Mouse (Mus musculus) heart, adult 18-20 months (tissue): ENCODE measurements around the gene Wdr46. TPM values are rescaled to one million over a fixed set of nuclear protein-coding genes. Genes with fewer than 3 reads are reported as not detected.
A peak's percentile ranks its signal among the peaks of the same experiment; 100 is the strongest.
"Not testable (repeated sequence)": the region's sequence is repeated elsewhere in the genome, so short reads cannot be mapped to it uniquely, and the experiment has no call there.

Experiments
- DNase-seq, 2 experiments: peaks; one replicate each; pipeline ENCODE4 v3.0.0; 2021 to 2022; ENCODE audit warnings: mixed read lengths in 1 of 2
- long read RNA-seq, 2 experiments: library from polyadenylated mRNA; stranded (forward); transcript quantifications; one replicate each; pipeline ENCODE4 v2.0.0; 2021
- total RNA-seq, 2 experiments: library from RNA; stranded (reverse); gene quantifications; 2 replicates each; pipeline ENCODE4 v1.2.3; 2021

Wdr46 gene
- total RNA-seq: 10 to 100 TPM; 10.3 to 10.9 TPM
- long read RNA-seq, experiment 1, transcript Wdr46-201 (15 exons, 2,229 nt): major isoform, 9 of 16 reads
- long read RNA-seq, experiment 1, partial matches to known transcripts: 7 of 16 reads
- long read RNA-seq, experiment 1, other reads (novel, unspliced or antisense): 0 of 16 reads
- long read RNA-seq, experiment 2, partial matches to known transcripts: 3 of 7 reads
- long read RNA-seq, experiment 2, other reads (novel, unspliced or antisense): 0 of 7 reads

- peak; percentile 91 to 95 for DNase-seq
Measured at GRCm38 (mm10) chr17:33940206-33940805, at the start of gene Wdr46, which contains the start of gene Pfdn6. Wdr46 (plus strand) TSS chr17:33940660. Pfdn6 (minus strand) TSS chr17:33940343.

DNA sequence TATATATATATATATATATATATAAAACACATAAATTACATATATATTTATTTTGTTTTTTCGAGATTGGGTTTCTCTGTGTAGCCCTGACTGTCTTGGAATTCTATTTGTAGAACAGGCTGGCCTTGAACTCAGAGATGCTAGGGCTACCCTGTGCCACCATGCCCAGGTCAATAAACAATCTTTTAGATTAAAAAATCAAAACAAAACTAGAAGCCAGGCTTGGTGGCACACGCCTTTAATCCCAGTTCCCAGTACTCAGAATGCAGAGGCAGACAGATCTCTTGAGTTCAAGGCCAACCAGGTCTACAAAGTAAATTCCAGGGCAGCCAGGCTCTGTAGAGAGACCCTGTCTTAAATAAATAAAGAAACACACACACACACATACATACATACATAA, 49.1 kb upstream of the Wdr46 start:
- DNase-seq: no peak

DNA sequence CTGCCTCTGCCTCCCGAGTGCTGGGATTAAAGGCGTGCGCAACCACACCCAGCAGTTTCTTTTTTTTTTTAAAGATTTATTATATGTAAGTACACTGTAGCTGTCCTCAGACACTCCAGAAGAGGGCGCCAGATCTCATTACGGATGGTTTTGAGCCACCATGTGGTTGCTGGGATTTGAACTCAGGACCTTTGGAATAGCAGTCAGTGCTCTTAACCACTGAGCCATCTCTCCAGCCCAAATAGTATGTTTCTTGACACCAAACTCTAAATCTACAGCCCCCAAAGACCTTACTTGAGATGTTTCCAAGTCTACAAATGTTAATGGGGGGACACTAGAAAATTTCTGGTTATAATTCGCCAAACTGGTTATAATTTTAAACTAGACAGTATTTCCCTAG, 48.6 kb upstream of the Wdr46 start:
- not testable (repeated sequence) for DNase-seq

- no peak for DNase-seq
Measured at GRCm38 (mm10) chr17:33892429-33892828, 48.0 kb upstream of the Wdr46 start.

DNA sequence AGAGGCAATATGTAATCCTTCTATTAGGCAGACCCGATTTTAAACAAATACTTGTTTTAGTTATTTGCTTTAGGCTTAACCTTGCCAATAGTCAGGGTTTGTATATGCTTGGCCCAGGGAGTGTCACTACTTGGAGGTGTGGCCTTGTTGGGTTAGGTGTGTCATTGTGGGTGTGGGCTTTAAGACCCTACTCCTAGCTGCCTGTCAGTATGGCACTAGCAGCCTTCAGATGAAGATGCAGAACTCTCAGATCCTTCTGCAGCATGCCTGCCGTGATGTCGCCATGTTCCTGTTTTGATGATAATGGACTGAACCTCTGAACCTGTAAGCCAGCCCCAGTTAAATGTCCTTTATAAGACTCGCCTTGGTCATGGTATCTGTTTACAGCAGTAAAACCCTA, 47.4 kb upstream of the Wdr46 start:
- not testable (repeated sequence) for DNase-seq

GRCm38 (mm10) chr17:33897114-33897794, 43.2 kb upstream of the Wdr46 start:
- DNase-seq: peak in 1 of 2 experiments; percentile 63

DNA sequence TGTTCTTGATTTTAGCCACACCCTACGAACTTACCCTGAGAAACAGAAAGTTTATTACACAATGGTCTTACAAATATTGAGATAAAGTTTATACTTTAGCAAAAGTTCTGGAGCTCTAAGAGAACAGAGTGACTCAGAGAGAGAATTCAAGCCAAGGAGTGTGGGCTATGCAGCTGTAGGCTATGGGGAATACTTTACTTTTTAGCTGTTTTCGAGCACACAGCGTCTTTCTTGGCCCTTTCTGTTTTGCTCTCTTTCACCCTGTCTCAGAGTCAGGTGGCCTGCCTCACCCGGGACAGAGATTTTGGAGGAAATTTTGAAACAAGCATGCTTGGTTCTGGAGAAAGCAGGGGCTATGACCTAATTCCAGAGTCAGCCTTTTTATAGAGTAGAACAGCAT, 42.3 kb upstream of the Wdr46 start:
- DNase-seq: peak; percentile 17 to 62

DNA sequence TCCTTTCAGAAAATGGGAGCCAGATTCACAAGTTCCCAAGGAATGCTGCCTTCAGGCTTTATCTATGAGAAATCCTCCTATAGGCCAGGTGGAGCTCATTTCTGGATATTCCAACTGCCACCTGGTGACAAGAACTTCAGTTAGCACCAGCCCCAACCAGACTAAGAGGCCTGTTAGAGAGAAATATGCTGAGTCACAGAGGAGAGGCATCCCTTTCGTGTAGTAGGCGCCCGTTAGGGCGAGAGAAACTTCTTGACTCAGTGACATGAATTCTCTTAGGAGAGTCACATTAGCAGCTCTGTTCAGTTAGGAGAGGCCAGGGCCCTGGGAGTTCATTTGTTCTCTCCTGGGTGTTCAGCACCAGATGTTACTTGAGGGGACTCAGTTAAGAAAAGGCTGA, 40.8 kb upstream of the Wdr46 start:
- no peak for DNase-seq

- DNase-seq: no peak
Measured at GRCm38 (mm10) chr17:33900281-33900988, 40.0 kb upstream of the Wdr46 start.

DNA sequence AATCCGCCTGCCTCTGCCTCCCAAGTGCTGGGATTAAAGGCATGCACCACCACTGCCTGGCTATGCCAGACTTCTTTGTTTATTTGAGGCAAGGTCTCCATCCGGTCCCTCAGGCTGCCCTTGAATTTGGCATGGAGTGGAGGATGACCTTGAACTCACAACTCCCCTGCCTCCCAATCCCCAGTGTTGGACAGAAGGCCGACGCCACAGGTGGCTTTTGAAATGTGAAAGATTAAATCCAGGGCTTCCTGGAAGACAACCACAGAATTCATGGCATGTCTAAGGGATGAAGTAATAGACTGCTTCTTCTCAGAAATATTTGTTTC, 39.5 kb upstream of the Wdr46 start:
- DNase-seq: no peak

DNA sequence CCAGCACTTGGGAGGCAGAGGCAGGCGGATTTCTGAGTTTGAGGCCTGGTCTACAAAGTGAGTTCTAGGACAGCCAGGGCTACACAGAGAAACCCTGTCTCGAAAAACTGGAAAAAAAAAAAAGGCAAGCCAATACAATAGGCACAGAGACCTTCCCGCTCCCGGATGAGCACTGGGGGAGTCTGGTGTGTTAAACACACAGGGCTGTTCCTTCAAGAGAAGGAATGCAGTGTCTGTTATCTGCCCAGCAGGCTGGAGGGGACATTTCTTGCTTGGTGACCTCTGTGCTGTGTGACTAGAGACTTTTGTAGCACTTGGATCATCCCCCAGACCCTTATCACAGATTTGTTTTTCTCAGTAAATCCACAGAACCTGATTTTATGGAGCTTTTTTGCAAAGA, 38.8 kb upstream of the Wdr46 start:
- no peak for DNase-seq

DNA sequence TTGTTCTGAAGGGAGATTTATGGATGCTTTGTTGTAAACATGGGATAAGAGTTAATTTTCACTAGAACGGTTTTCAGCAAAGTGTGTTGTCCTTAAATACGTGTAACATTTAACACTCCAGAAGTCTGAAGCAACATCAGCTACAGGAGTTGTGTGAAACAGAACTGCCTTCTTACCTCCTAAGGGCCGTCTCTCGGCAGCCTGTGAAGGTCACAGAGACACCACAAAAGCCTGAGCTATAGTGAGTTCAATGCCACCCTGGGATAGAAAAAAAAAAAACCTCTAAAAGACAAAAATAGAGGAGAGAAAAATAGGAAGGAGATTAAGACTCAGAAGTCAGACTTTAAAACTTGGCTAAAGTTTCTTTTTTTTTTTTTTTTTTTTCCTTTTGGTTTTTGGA, 38.4 kb upstream of the Wdr46 start:
- no peak for DNase-seq

DNA sequence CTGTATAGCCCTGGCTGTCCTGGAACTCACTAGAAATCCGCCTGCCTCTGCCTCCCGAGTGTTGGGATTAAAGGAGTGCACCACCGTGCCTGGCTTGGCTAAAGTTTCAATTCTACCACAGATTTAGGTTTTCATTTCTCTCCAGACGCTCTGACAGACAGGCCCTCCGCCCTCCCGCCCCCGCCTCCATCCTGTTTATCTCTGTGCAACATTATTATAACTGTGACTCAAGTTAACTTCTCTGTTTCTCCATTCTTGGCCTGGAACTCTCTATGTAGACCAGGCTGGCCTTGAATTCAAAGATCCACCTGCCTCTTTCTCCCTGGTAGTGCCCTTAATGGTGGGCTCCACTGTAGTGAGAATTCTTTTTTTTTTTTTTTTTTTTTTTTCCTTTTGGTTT, 38.0 kb upstream of the Wdr46 start:
- DNase-seq: peak in 1 of 2 experiments; percentile 14

- not testable (repeated sequence) for DNase-seq
Measured at GRCm38 (mm10) chr17:33903911-33904651, 36.4 kb upstream of the Wdr46 start.

DNA sequence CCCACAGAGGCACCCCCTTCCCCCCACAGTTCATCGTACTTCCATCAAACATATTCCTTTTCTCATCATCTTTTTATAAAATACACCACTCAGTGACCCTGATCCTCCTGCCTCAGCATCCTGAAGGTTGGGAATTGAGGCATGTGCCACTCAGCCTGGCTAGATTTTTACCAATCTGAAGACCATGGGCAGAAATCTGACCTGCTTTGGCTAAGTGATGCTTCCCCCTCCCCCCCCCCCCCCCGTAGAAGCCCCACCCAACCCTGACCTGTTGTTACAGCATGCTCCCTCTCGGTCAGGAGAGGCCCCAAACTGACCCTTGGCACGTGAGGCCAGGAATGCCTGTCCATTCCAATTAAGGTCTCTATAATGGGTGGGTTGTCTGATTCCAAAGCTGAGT, 35.6 kb upstream of the Wdr46 start, which contains the start of gene Platr17:
Gene Platr17, plus strand, starts transcription at position 301 of the 400 bp plus-strand sequence.
- DNase-seq: not testable (repeated sequence)

- DNase-seq: no peak
Measured at GRCm38 (mm10) chr17:33908331-33909076, 32.0 kb upstream of the Wdr46 start.

DNA sequence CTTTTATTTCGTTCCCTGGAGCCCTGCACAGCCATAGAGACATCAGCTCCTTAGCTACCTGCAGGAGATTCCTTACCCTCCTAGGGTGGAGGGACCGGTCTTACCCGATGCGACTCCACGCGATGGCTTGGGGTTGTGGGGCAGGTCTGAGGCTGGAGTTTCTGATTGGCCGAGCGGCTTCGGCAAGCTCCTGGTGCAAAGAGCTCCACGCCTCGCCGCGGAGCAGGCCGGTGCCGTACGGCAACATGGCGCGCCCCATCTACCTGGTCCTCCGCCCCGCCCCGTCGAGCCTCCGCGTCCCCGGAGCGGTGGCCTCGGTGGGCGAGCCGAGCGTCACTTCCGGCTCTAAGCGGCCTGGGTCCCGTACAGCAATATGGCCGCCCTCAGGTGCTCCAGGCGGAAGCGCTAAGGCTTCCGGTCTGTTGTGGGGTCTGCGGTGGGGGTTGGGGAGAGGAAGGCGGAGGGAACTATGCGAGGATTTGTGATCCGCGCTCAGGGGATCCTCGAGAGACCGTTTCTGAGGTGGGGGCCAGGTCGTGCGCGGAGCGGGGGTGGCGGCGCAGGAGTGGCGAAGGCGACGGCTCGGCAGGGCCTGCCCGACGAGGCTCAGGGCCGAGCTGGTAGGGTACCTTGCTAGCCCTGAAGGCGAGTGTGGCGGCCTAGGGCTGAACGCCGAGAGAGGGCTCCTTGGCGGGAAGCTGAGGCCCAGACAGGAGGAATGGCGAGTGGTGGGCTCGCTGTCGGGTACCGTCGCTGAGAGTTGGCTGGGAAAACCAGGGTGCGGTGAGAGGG, 31.2 kb upstream of the Wdr46 start, which contains the start of gene Daxx:
Gene Daxx, plus strand, starts transcription at position 338 of the 792 bp plus-strand sequence.
- peak; percentile 98 to 99 for DNase-seq

DNA sequence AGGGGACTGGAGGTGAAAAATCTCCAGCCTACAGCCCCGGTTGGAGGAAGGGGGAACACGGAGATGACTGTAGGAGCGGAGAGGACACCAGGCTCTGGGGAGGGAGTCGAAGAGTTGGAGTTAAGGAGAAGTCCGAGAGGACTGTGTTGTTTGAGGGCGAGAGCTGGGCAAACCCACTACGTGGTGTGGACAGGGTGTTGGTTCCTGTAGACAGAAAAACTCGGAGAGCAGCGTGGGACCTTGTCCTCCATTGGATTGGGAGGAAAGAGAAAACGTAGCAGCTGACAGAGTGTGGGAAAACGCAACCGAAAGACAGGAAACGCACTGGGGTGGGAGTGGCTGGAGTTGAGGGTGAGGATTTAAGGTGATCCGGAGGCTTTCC, 30.6 kb upstream of the Wdr46 start:
- DNase-seq: peak; percentile 68 to 76

DNA sequence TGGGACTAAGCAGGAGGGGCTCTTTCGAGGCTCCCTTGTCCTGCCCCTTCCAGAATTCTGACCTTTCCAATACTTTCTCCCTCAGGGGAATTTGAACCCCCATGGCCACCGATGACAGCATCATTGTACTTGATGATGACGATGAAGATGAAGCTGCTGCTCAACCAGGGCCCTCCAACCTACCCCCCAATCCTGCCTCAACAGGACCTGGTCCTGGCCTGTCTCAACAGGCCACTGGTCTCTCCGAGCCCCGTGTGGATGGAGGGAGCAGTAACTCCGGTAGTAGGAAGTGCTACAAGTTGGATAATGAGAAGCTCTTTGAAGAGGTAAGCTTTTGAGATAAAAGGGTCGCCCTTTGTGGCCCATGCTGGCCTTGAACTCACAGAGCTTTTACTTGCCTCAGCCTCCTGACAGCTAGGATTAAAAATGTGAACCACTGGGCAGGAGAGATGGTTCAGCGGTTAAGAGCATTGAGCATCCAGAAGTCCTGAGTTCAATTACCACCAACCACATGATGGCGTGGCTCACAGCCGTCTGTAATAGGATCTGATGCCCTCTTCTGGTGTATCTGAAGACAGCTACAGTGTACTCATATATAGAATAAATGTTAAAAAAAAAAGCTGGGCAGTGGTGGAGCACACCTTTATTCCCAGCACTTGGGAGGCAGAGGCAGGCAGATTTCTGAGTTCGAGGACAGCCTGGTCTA, 30.0 kb upstream of the Wdr46 start:
- no peak for DNase-seq
